15 mouse cellular contexts compared by ENCODE assay signal in the genomic region with DNA sequence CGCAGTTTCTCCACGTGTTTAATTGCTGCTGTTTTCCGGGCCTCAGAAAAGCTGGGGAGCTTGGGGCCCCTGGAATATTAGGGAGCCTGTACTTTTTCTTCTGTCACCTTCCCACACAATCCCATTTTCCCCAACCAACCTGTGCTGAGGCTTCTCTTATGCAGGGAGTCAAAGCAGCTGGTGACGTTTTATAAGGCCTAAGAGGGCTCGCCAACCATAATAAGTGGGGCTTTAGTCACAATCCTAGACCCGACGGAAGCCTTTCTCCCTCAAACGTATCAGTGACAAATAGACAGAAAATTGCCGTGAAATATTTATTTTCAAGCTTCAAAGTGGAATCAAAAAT.
DNase-seq lines count a peak whose midpoint lies in the region; ATAC-seq and TF ChIP-seq lines count a peak whose summit lies in the region.
"Had no signal": no experiment of that assay in that cellular context is flagged by ENCODE, and none has a peak within 500 bp of the region (broad histone marks: within the 10 kb centered on the region; RNA-seq: fewer than 3 reads in every experiment).

No protein-coding gene starts in this region.

- peak overlapping the region; percentile 70 for H3K27ac ChIP-seq in hindbrain, embryonic 10.5 days
- H3K27ac ChIP-seq in hindbrain, postnatal 0 days = no peak overlapping the region
- peak overlapping the region; percentile 38; the same call in 1 of the 2 replicates for H3K27ac ChIP-seq in lung, embryonic 16.5 days (ENCODE audit: low read length)
- peak overlapping the region; percentile 78 for H3K27ac ChIP-seq in limb, embryonic 10.5 days
- H3K27ac ChIP-seq in stomach, embryonic 14.5 days (ENCODE audit: low read length) = peak overlapping the region; percentile 71; the same call in 1 of the 2 replicates
- H3K27ac ChIP-seq: forebrain, embryonic 15.5 days had no signal

- H3K4me3 ChIP-seq in hindbrain, embryonic 10.5 days = no peak overlapping the region
- H3K4me3 ChIP-seq in hindbrain, postnatal 0 days (ENCODE audit: low read length) = no peak overlapping the region
- no peak overlapping the region for H3K4me3 ChIP-seq in lung, embryonic 16.5 days (ENCODE audit: low read length)
- peak overlapping the region; percentile 18; the same call in 1 of the 2 replicates for H3K4me3 ChIP-seq in limb, embryonic 10.5 days
- H3K4me3 ChIP-seq in stomach, embryonic 14.5 days (ENCODE audit: low read depth, low read length) = no peak overlapping the region
- H3K4me3 ChIP-seq: forebrain, embryonic 15.5 days had no signal

- no peaks in the 10 kb centered on the region for H3K27me3 ChIP-seq in hindbrain, embryonic 10.5 days (ENCODE audit: insufficient read depth, poor library complexity, severe bottlenecking)
- no peaks in the 10 kb centered on the region for H3K27me3 ChIP-seq in hindbrain, postnatal 0 days (ENCODE audit: insufficient read depth, low read length)
- no peaks in the 10 kb centered on the region for H3K27me3 ChIP-seq in lung, embryonic 16.5 days (ENCODE audit: control insufficient read depth, insufficient read depth, low read depth, low read length)
- H3K27me3 ChIP-seq in limb, embryonic 10.5 days (ENCODE audit: low read depth, poor library complexity, severe bottlenecking) = no peaks in the 10 kb centered on the region
- H3K27me3 ChIP-seq in stomach, embryonic 14.5 days (ENCODE audit: control insufficient read depth, insufficient read depth, low read length) = no peaks in the 10 kb centered on the region
- H3K27me3 ChIP-seq: forebrain, embryonic 15.5 days had no signal

- H3K9ac ChIP-seq in hindbrain, postnatal 0 days (replicated peaks; ENCODE audit: low read length) = no peak overlapping the region
- no peak overlapping the region for H3K9ac ChIP-seq in lung, embryonic 16.5 days (ENCODE audit: low read length)
- H3K9ac ChIP-seq in stomach, embryonic 14.5 days (replicated peaks; ENCODE audit: low read depth, low read length) = no peak overlapping the region
- H3K9ac ChIP-seq: forebrain, embryonic 15.5 days had no signal

- H3K9me3 ChIP-seq in hindbrain, embryonic 10.5 days = no peaks in the 10 kb centered on the region
- no peaks in the 10 kb centered on the region for H3K9me3 ChIP-seq in hindbrain, postnatal 0 days (ENCODE audit: low read length)
- H3K9me3 ChIP-seq in lung, embryonic 16.5 days (ENCODE audit: control insufficient read depth, low read length) = no peaks in the 10 kb centered on the region
- no peaks in the 10 kb centered on the region for H3K9me3 ChIP-seq in limb, embryonic 10.5 days (replicated peaks)
- no peaks in the 10 kb centered on the region for H3K9me3 ChIP-seq in stomach, embryonic 14.5 days (ENCODE audit: control insufficient read depth, low read depth, low read length)
- H3K9me3 ChIP-seq: forebrain, embryonic 15.5 days had no signal

- peaks cover 25% of the 10 kb centered on the region for H3K4me1 ChIP-seq in hindbrain, embryonic 10.5 days (replicated peaks)
- H3K4me1 ChIP-seq in hindbrain, postnatal 0 days (ENCODE audit: insufficient read depth, low read length) = 0 out of 2 replicates have a peak, but pooled peaks cover 7% of the 10 kb centered on the region
- H3K4me1 ChIP-seq in lung, embryonic 16.5 days (replicated peaks; ENCODE audit: control insufficient read depth, insufficient read depth, low read length) = peaks cover 19% of the 10 kb centered on the region
- H3K4me1 ChIP-seq in limb, embryonic 10.5 days = peaks cover 22% of the 10 kb centered on the region
- H3K4me1 ChIP-seq in stomach, embryonic 14.5 days (ENCODE audit: control insufficient read depth, insufficient read depth, low read length) = peaks cover 24% of the 10 kb centered on the region

- ATAC-seq in hindbrain, postnatal 0 days = no peak
- ATAC-seq in lung, embryonic 16.5 days (ENCODE audit: low read depth) = no peak
- ATAC-seq in stomach, embryonic 14.5 days (ENCODE audit: insufficient number of reproducible peaks, insufficient read depth, low FRiP score, low read depth) = no peak
- ATAC-seq: forebrain, embryonic 15.5 days; inflammation-experienced regulatory T-cells, adult 6 months had no signal

- DNase-seq in hindbrain, embryonic 10.5 days (ENCODE audit: low spot score) = peak; percentile 29
- DNase-seq in hindbrain, postnatal 0 days (ENCODE audit: low spot score) = no peak
- no peak for DNase-seq in lung, postnatal 4 days
- DNase-seq in limb, embryonic 10.5 days (ENCODE audit: low spot score) = no peak
- DNase-seq in gastrocnemius, postnatal 14 days = no peak
- DNase-seq in natural killer cell, adult 2 months (ENCODE audit: low spot score in 2 of 2) = no peak
- DNase-seq: cerebellum, adult 2 months; gastrocnemius, postnatal 10 days; lung, adult 2 months; right cerebral cortex, postnatal 4 days had no signal

- 68% methylated on average over 9 of the region's 9 CpGs for WGBS in hindbrain, embryonic 10.5 days
- WGBS in hindbrain, postnatal 0 days = 70% methylated on average over 9 of the region's 9 CpGs
- WGBS in lung, embryonic 16.5 days = 49% methylated on average over 9 of the region's 9 CpGs
- WGBS in limb, embryonic 10.5 days = 51% methylated on average over 9 of the region's 9 CpGs
- WGBS in stomach, embryonic 14.5 days = 37% methylated on average over 9 of the region's 9 CpGs

- H3K36me3 ChIP-seq in hindbrain, embryonic 10.5 days = no peaks in the 10 kb centered on the region
- H3K36me3 ChIP-seq in hindbrain, postnatal 0 days (ENCODE audit: insufficient read depth, low read length) = no peaks in the 10 kb centered on the region
- no peaks in the 10 kb centered on the region for H3K36me3 ChIP-seq in lung, embryonic 16.5 days (ENCODE audit: control insufficient read depth, insufficient read depth, low read length)
- H3K36me3 ChIP-seq in limb, embryonic 10.5 days = no peaks in the 10 kb centered on the region
- no peaks in the 10 kb centered on the region for H3K36me3 ChIP-seq in stomach, embryonic 14.5 days (ENCODE audit: control insufficient read depth, insufficient read depth, low read length)
- H3K36me3 ChIP-seq: forebrain, embryonic 15.5 days had no signal

- intact Hi-C loops in gastrocnemius, postnatal 14 days (cut with DNase I; ENCODE audit: low total_unique reads) = no loop called here

- H3K4me2 ChIP-seq in hindbrain, postnatal 0 days (ENCODE audit: low read depth, low read length) = no peak overlapping the region
- no peak overlapping the region for H3K4me2 ChIP-seq in lung, embryonic 16.5 days (ENCODE audit: low read depth, low read length)
- H3K4me2 ChIP-seq in stomach, embryonic 14.5 days (replicated peaks; ENCODE audit: low read depth, low read length) = peak overlapping the region; percentile 14
- H3K4me2 ChIP-seq: forebrain, embryonic 15.5 days; midbrain, embryonic 11.5 days had no signal

- TF ChIP-seq CTCF in hindbrain, postnatal 0 days (IDR thresholded peaks at IDR 0.05; ENCODE audit: low read depth) = no peak
